Mouse (Mus musculus) layer of hippocampus, adult 2 months (tissue): ENCODE data around the gene Herc1. TPM values are rescaled to one million over a fixed set of nuclear protein-coding genes. Genes with fewer than 3 reads are reported as not detected.

Experiments used
- DNase-seq, 2 experiments: peaks; one replicate each; pipeline ENCODE4 v3.0.0; 2022; ENCODE audit warnings: low spot score in 2 of 2
- H3K27ac ChIP-seq: fragments of 200-600 bp; 2 replicates; pipeline ENCODE4 v1.8.1; 2022
- H3K4me3 ChIP-seq: fragments of 200-600 bp; 2 replicates; pipeline ENCODE4 v1.8.1; 2022; ENCODE audit warnings: mild to moderate bottlenecking
- CTCF ChIP-seq: fragments of 200-600 bp; conservative IDR thresholded peaks from 2 replicates; pipeline ENCODE4 v1.8.1; 2022; ENCODE audit warnings: antibody characterized with exemption, mild to moderate bottlenecking, moderate library complexity
- total RNA-seq, 2 experiments: library from RNA; stranded (reverse); gene quantifications; 2 replicates each; pipeline ENCODE4 v1.2.3; 2021

Herc1 gene
- total RNA-seq, 2 experiments from 2014 or later: 108 to 119 TPM

DNA sequence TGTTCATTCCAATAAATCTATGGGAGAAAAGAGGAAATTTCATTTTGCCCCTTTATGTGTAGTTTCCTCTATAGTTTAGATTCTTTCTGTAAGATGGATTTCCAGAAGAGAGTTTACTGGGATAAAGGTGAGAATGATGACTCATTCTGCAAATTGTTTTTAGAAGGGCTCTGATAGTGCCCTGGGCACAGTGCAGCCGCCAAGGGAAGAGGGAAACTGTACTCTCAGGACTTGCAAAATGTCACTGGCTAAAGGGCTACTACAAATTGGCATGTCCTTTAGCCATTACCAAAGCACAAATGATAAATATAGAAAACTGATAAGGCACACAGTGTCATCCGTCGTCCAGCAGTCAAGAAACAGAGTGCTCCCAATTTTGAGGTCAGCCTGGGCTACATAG, 19.8 kb upstream of the Herc1 start:
- Histone ChIP-seq H3K4me3 (no peak overlapping the region), H3K27ac (no peak overlapping the region)
- TF ChIP-seq CTCF: no peak
- DNase-seq: no peak

DNA sequence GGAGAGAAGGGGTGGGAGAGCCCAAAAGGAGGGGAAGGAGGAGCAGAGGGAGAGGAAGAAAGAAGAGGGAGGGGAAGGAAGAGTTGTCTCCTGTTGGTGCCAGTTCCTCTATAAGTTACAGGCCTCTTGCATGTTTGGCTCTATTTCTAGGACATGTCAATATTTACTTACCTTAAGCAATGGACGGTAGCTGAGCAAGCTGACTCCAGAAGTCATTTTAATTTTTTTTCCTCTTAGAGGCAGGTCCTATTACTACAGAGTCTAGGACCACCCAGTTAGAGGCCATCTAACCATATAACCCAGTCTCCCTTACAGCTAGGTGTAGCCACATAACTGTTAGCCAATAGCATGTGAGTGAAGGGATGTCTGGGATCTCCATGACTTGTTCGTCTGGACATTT, 18.7 kb upstream of the Herc1 start:
- no peak overlapping the region for H3K4me3 ChIP-seq

DNA sequence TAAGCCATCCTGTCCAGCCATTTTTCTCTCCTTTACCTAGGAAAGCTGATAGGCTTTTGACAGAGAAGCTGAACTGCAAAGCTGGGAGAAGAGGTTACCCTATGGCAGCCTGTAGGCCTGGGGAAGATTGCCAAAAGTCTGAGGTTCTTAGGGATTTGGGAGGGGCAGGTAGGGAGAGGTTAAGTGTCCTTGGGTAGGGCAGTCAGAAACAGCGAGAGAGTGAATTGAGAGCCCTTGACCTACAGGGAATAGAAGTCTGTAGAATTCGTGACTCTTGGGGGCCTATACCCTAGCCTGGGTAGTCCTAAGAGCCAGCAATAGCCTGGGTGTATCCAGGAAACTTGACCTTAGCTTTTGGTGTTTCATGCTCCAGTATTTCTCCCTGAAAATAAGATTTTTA, 17.9 kb upstream of the Herc1 start:
- Histone ChIP-seq H3K4me3 (no peak overlapping the region), H3K27ac (no peak overlapping the region)
- DNase-seq: no peak
- no peak for TF ChIP-seq CTCF

More for the DNA sequence above, 18.7 kb upstream of the Herc1 start:
- TF ChIP-seq CTCF: no peak
- no peak overlapping the region for H3K27ac ChIP-seq
- no peak for DNase-seq

DNA sequence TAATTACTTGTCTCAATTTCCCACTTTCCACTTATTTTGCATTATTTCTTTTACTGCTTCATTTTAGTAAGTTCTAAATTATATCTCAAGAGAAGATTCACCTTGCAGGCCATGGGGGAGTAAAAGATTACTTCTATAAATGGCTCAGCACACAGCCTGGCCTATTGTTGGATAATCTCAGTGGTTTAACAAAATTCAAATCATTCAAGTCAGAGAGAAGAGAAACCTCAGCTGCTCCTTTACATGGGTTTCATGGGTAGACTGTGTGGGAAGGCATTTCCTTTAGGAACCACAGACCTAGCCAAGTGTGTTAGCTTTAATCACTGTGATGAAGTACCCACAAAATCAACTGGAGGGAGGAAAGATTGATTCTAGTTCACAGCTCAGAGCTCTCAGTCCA, 13.0 kb upstream of the Herc1 start:
- TF ChIP-seq CTCF: no peak
- H3K27ac ChIP-seq: no peak overlapping the region
- DNase-seq: no peak
- H3K4me3 ChIP-seq: no peak overlapping the region

DNA sequence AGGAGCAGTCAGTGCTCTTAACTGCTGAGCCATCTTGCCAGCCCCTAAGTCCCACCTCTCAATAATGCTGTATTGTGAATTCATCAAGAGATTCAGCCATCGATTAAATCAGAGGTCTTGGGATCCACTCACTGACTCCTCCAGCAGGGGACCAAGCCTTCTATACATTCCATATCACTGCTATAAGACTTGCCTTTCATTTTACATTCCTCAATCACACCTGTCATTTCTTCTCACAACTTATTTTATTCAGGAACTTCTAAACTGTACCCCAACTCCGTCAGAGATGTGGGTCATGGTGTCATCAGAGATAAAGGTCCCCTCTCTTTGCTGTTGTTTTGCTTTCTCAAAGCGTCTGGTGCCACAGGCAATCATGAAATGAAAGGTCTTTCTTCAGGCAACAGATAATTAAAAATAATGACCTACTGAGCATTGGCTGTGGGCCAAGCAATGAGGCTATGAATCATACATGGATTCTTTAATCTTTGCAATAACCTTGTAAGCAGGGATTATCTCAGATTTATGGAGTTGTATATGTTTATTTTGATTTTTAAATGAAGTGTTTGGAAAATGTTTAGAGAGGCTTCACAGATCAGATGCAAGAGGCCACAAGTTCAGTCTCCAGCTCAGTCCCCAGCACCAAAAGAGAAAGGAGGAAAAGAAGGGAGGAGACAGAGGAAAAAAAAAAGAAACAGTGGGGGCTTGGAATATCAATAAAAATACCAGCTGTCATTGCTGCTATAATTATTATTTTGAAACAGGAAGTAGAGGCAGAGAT, 12.1 kb upstream of the Herc1 start:
- Histone ChIP-seq H3K4me3 (no peak overlapping the region), H3K27ac (no peak overlapping the region)
- DNase-seq: no peak
- TF ChIP-seq CTCF: no peak

DNA sequence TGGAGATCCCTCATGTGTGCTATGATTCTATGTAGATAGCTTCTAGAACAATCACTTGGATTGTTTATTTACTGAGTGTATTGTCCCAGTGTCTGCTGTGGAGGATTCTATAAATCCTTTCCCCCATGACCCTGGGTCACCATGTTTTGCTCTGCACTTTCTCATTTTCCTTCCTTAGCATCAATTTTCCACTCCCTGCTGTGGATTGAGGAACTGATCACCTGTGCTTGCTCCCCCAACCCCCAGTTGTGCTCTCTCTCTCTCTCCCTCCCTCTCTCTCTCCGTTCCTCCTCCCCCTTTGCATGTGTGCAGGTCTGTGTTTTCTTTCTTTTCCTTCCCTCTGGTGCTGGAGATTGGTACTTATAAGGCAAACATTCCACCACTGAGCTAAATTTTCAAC, 10.5 kb upstream of the Herc1 start:
- Histone ChIP-seq H3K4me3 (no peak overlapping the region), H3K27ac (no peak overlapping the region)
- TF ChIP-seq CTCF: no peak
- DNase-seq: no peak

DNA sequence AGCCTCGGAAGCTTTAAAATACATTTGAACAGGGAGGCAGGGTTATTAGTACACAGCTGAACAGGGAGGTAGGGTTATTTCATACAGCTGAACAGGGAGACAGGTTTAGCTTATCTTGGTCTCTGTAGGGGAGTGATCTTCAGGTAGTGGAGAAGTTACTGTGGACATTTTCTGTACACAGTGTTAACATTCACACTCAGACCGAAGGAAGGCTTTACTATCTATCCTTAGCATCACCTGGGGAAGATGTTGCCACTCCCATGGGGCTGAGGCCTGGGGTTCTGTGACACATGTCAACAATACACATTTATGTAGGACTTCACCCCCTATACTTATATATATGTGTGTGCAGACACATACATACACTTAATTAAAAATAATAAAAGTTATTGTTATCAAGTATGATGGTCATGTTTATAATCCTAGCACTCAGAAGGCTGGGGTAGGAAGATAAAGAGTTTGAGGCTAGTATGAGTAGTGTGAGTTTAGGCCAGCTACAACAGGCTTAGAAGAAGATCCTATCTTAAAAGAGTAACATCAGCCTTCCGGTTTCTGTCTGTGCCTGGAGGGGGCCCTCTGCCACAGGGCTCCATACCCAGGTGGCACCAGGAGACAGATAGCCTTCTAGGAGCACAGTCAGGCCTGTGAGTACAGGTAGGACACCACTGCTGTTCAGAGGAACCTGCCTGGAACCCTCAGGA, 9.7 kb upstream of the Herc1 start:
- H3K4me3 ChIP-seq: no peak overlapping the region
- no peak for DNase-seq
- no peak for TF ChIP-seq CTCF
- H3K27ac ChIP-seq: no peak overlapping the region

DNA sequence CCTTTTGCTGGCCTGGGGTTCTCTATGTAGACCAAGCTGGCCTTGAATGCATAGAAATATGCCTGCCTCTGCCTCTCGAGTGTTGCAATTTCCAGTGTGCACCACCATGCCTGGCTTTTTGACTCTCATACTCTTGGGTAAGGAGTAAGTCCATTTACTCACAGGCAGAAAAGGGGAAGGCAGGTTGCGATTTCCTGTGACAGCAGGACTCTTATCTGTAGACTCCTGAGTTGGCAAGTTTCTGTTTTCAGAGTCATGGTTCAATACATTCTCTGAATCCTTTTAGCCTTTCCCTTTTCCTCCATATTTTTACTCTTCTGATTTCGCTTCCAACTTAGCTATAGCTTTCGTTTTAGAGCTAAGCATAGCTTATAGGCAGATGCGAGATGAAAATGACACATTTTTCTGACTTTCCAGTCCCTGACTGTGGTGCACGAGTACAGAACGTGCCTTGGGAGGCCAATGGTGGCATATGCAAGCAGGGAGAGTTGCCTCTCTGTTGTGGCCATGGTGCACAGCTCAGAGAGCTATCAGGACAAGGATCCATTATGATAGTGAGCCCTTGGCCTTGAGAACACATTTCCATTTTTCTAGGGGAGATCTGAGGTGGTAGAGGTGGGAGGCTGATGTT, 2.7 kb upstream of the Herc1 start:
- no peak overlapping the region for H3K4me3 ChIP-seq
- no peak for TF ChIP-seq CTCF
- H3K27ac ChIP-seq: no peak overlapping the region
- no peak for DNase-seq

DNA sequence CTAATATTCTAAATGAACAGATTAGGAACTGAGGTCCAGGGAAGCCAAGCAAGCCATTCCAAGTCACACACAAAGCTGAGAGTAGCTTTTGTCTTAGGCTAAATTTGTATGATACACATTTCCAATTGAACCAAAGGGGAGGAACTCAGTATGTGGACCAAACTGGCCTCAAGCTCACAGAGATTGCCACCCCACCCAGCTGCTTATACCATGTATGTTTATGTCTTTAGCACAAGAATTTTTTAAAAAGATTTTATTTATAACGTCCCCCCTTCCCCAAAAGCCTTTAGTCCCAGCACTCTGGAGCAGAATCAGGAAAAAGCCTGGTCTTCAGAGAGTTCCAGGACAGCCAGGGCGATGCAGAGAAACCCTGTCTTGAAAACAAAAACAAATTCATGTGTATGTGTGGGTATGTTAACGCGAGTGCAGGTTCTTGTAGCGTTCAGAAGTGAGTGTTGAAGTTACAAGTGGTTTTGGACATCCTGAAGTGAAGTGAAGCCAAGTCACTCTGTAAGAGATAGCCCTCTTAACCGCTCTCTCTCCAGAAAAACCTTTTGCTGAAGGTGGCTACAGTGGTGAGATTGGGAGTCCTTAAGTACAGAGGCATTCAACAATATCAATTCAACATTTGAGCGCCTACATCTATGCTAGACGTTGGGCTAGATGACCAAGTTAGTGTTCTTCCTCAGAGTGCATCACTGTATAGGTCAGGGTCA, 948 bp upstream of the Herc1 start:
- H3K27ac ChIP-seq: peak overlapping the region; percentile 98
- peak overlapping the region; percentile 86 for H3K4me3 ChIP-seq
- DNase-seq: no peak
- TF ChIP-seq CTCF: no peak

DNA sequence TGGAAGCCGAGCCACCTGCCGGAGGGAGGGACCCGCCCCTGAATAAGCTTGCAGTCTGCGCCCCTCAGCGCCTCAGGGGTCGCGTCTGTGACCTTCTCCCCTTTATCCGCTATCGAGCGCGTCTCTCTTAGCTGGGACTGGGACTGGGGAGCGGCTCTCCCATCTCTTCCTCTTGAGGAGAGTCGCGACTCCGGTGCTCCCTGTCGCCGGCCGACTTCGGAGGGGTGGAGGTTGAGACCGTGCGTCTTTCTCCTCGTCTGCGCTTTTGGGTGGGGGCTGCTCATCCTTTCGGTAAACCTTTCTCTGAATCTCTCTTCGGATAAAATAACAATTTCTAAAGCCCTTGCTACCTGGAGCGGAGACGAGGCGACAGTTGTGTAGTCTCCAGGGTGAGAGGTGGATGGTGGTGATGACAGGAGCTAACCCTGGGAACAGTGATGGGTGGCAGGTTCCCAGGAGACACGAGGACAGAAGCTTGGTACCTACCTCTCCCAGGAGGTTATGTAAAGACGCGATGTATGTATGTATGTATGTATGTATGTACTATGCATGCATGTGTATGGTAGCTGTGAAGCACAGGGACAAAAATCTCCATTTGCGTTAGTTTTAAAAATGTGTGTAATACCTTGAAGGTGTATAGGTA, 659 bp downstream of the Herc1 start:
- DNase-seq: no peak

DNA sequence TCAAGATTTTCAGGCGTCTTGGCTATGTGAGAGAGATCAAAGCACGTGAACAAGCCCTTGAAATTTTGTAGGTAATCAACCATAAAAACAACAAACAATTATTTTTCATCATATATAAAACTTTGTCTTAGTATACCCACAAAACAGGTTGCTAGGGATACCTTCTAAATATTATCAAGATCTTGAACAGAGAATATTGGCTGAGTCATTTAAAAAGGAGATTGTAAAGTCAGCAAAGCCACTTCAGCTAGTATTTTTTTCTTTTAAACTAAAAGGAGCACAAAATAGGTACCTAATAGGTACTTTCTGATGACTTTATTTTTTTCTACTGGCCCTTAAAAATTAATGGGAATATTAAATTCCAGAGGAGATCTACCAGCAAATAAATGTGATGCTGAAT, 2.5 kb downstream of the Herc1 start:
- TF ChIP-seq CTCF: no peak
- Histone ChIP-seq H3K27ac (no peak overlapping the region), H3K4me3 (peak overlapping the region; percentile 15; the same call in 1 of the 2 replicates)
- no peak for DNase-seq

More for the DNA sequence above, 659 bp downstream of the Herc1 start:
- Histone ChIP-seq H3K27ac (peak overlapping the region; percentile 98), H3K4me3 (peak overlapping the region; percentile 86)
- no peak for TF ChIP-seq CTCF

DNA sequence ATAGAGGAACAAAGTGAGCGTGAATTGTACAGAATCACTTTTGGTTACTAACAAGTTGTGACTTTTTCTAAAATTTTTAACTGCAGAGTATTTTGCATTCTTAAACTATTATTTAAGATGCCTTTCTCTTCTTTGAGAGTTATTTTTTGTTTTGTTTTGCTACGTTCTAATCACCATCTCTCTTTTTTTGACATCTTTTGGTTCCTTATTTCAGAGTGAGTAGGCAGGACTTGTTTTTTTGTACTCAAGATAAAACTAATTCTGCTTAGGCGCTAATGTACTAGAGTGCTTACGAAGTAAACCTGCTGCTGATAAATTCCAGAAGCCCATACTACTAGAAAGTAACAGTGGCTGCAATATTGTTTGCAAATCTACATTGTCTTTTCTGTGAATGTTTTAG, 8.9 kb downstream of the Herc1 start:
- DNase-seq: no peak
- H3K27ac ChIP-seq: no peak overlapping the region
- H3K4me3 ChIP-seq: no peak overlapping the region
- TF ChIP-seq CTCF: no peak
